Mouse (Mus musculus) hindbrain, embryonic 12.5 days (tissue): ENCODE measurements around the gene Zswim8. TPM values are rescaled to one million over a fixed set of nuclear protein-coding genes. Genes with fewer than 3 reads are reported as not detected.

Experiments
- ATAC-seq: fragments of 200-750 bp; cut with Nextera tagmentation; 2 replicates; pipeline ENCODE4 v1.8.0; 2017; ENCODE audit warnings: moderate TSS enrichment; ENCODE audit not compliant: low FRiP score
- H3K27ac ChIP-seq: fragments of 300-500 bp; sonication (generic); 2 replicates; pipeline ENCODE4 v1.5.1; 2016; ENCODE audit warnings: mild to moderate bottlenecking
- H3K27me3 ChIP-seq: fragments of 300-500 bp; sonication (generic); 2 replicates; pipeline ENCODE4 v1.6.1; 2016; ENCODE audit warnings: mild to moderate bottlenecking
- H3K36me3 ChIP-seq: fragments of 300-500 bp; sonication (generic); 2 replicates; pipeline ENCODE4 v1.6.1; 2016; ENCODE audit warnings: mild to moderate bottlenecking
- H3K4me1 ChIP-seq: fragments of 300-500 bp; sonication (generic); 2 replicates; pipeline ENCODE4 v1.6.1; 2016
- H3K4me2 ChIP-seq: fragments of 300-500 bp; sonication (generic); replicated peaks from 2 replicates; pipeline ENCODE4 v1.6.1; 2016; ENCODE audit warnings: mild to moderate bottlenecking
- H3K4me3 ChIP-seq: fragments of 300-500 bp; sonication (generic); 2 replicates; pipeline ENCODE4 v1.5.1; 2016; ENCODE audit warnings: mild to moderate bottlenecking
- H3K9ac ChIP-seq: fragments of 300-500 bp; sonication (generic); 2 replicates; pipeline ENCODE4 v1.6.1; 2016; ENCODE audit warnings: mild to moderate bottlenecking, moderate library complexity
- H3K9me3 ChIP-seq: fragments of 300-500 bp; sonication (generic); replicated peaks from 2 replicates; pipeline ENCODE4 v1.6.1; 2016; ENCODE audit warnings: mild to moderate bottlenecking
- WGBS: fragments of 180-500 bp; shearing (Covaris S2); methylation state at CpG from one replicate; pipeline ENCODE4 v1.1.7; 2016; 5-methylcytosine and 5-hydroxymethylcytosine counted together
- polyA plus RNA-seq: library from polyadenylated mRNA; unstranded; fragments of >200 nt; fragmentation: Nextera tagmentation; extraction: Ambion mirVana; gene quantifications from 2 replicates; pipeline ENCODE4 v1.2.1, GENCODE M21; 2016

Zswim8 gene
- polyA plus RNA-seq, 1 experiment from 2014 or later, result 60.1 TPM

DNA sequence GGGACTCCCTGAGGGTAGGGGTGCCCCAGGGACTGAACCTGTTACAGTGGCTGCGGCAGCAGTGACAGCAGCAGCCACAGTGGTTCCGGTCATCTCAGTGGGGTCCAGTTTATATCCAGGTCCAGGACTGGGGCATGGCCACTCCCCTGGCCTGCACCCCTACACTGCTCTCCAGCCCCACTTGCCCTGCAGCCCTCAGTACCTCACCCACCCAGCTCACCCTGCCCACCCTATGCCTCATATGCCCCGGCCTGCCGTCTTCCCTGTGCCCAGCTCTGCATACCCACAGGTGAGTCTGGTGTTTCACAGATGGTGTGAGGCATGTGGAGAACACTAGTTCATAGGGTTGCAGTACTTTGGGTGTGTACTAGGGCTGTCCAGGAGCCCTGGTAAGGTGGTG lies 14.0 kb downstream of the Zswim8 start:
- H3K36me3 ChIP-seq, result peaks cover 98% of the 10 kb centered on the region
- no peak overlapping the region for H3K4me2 ChIP-seq
- no peaks in the 10 kb centered on the region for H3K27me3 ChIP-seq
- no peaks in the 10 kb centered on the region for H3K9me3 ChIP-seq
- no peak overlapping the region for H3K4me3 ChIP-seq
- H3K27ac ChIP-seq, result no peak overlapping the region
- ATAC-seq, result no peak
- H3K4me1 ChIP-seq, result no peaks in the 10 kb centered on the region
- WGBS, result 94% methylated on average over 4 of the region's 4 CpGs
- no peak overlapping the region for H3K9ac ChIP-seq

DNA sequence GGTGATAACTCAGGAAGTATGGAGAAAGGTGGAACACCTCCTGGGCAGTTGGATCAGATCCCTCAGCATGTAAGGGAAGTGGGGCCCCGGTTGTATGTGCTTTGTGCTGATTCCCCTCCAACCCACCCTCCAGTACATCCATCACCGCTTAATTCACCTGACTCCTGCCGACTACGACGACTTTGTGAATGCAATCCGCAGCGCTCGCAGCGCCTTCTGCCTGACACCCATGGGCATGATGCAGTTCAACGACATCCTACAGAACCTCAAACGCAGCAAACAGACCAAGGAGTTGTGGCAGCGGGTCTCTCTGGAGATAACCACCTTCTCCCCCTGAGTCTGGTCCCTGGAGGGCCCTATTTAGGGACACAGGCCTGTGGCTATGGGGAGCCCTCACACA lies 15.7 kb downstream of the Zswim8 start:
- ATAC-seq, result no peak
- WGBS, result 89% methylated on average over 12 of the region's 12 CpGs

GRCm38 (mm10) chr14:20724043-20724442 lies 16.7 kb downstream of the Zswim8 start:
- Histone ChIP-seq H3K36me3 (peaks cover 92% of the 10 kb centered on the region), H3K4me3 (no peak overlapping the region), H3K27me3 (no peaks in the 10 kb centered on the region), H3K9me3 (no peaks in the 10 kb centered on the region), H3K4me2 (no peak overlapping the region), H3K27ac (no peak overlapping the region), H3K9ac (no peak overlapping the region), H3K4me1 (no peaks in the 10 kb centered on the region)
- WGBS, result 36% methylated on average over 5 of the region's 5 CpGs
- ATAC-seq, result 0 out of 2 replicates have a peak, but pooled peaks have one; percentile 2

More for the DNA sequence above, 15.7 kb downstream of the Zswim8 start:
- H3K4me2 ChIP-seq, result no peak overlapping the region
- no peak overlapping the region for H3K9ac ChIP-seq
- H3K36me3 ChIP-seq, result peaks cover 94% of the 10 kb centered on the region
- no peak overlapping the region for H3K4me3 ChIP-seq
- H3K27me3 ChIP-seq, result no peaks in the 10 kb centered on the region
- no peaks in the 10 kb centered on the region for H3K4me1 ChIP-seq
- H3K27ac ChIP-seq, result no peak overlapping the region
- H3K9me3 ChIP-seq, result no peaks in the 10 kb centered on the region

DNA sequence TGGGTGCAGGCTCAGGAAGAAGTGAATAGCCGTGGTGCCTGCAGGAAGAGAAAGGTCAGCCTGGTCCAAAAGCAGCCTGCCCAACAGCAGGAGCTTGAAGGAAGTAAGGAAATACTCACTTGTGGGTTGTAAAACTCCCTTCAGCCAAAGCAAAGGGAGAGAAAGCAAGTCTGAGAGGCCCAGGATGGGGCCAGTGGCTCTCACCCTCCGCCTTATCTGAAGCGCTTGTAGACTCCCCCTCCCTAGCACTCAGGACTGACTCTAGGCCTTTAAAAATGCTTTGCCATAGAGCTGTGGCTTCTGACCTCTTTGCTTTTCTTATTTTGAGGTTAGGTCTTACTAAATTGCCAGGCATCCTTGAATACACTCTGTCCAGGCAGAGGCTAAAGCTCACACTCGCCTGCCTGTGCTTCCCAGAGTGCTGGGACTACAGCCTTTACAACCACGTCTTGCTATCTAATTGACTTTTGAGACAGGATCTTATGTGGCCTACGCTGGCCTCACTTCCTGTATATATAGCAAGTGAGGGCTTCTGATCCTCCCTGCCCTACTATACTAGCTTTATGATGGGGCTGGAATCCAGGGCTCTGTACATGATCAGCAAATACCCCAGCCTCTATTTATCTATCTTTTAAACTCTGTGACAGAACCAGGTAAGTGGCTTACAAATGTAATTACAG lies 18.4 kb downstream of the Zswim8 start:
- Histone ChIP-seq H3K9ac (no peak overlapping the region), H3K4me3 (no peak overlapping the region), H3K4me1 (no peaks in the 10 kb centered on the region), H3K27me3 (no peaks in the 10 kb centered on the region), H3K4me2 (no peak overlapping the region), H3K9me3 (no peaks in the 10 kb centered on the region), H3K27ac (no peak overlapping the region), H3K36me3 (peaks cover 93% of the 10 kb centered on the region)
- WGBS, result 82% methylated on average over 6 of the region's 6 CpGs
- ATAC-seq, result no peak

GRCm38 (mm10) chr14:20729871-20730270 lies 22.5 kb downstream of the Zswim8 start:
- no peak overlapping the region for H3K27ac ChIP-seq
- peaks cover 9% of the 10 kb centered on the region for H3K4me1 ChIP-seq
- H3K9me3 ChIP-seq, result no peaks in the 10 kb centered on the region
- WGBS, result 92% methylated on average over 9 of the region's 9 CpGs
- no peaks in the 10 kb centered on the region for H3K27me3 ChIP-seq
- H3K9ac ChIP-seq, result no peak overlapping the region
- H3K36me3 ChIP-seq, result peaks cover 55% of the 10 kb centered on the region
- no peak for ATAC-seq
- H3K4me3 ChIP-seq, result no peak overlapping the region
- no peak overlapping the region for H3K4me2 ChIP-seq

DNA sequence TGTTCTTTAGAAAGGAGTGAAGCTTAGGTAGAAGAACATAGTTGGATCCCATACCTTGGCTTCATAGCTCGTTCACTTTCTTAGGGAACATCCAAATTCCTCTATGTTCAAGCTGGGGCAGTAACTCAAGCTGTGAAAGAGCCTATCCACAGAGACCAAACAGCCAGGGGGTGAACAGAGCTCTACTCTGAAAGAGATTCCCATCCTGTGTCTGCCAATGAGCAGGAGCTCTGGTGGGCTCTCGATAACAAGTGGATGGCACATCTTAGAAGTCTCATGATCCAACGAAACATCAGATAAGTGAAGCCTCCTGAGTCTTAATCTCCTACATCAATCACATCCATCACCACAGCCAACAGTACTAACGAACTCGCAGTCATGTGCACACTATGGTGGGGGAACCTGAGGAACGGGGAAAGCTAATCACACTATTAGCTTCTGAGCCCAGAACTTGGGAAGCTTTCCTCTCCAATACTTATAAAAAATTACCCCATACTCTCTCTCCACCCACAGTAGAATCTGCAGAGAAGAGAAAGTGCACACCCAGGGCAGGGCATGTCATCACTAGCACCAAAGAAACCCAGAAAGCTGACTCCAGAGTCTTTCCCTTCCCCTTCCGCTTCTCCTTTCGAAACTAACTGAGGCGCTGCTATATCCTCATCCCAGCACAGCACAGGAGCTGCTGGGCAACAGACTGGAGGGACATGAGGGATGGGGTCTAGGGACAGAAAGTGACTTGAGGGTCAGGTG lies 23.7 kb downstream of the Zswim8 start:
- no peaks in the 10 kb centered on the region for H3K27me3 ChIP-seq
- no peak overlapping the region for H3K4me3 ChIP-seq
- no peaks in the 10 kb centered on the region for H3K9me3 ChIP-seq
- no peak for ATAC-seq
- no peak overlapping the region for H3K27ac ChIP-seq
- H3K36me3 ChIP-seq, result peaks cover 46% of the 10 kb centered on the region
- H3K4me1 ChIP-seq, result peaks cover 13% of the 10 kb centered on the region
- no peak overlapping the region for H3K9ac ChIP-seq
- H3K4me2 ChIP-seq, result no peak overlapping the region
- WGBS, result 94% methylated on average over 9 of the region's 9 CpGs

DNA sequence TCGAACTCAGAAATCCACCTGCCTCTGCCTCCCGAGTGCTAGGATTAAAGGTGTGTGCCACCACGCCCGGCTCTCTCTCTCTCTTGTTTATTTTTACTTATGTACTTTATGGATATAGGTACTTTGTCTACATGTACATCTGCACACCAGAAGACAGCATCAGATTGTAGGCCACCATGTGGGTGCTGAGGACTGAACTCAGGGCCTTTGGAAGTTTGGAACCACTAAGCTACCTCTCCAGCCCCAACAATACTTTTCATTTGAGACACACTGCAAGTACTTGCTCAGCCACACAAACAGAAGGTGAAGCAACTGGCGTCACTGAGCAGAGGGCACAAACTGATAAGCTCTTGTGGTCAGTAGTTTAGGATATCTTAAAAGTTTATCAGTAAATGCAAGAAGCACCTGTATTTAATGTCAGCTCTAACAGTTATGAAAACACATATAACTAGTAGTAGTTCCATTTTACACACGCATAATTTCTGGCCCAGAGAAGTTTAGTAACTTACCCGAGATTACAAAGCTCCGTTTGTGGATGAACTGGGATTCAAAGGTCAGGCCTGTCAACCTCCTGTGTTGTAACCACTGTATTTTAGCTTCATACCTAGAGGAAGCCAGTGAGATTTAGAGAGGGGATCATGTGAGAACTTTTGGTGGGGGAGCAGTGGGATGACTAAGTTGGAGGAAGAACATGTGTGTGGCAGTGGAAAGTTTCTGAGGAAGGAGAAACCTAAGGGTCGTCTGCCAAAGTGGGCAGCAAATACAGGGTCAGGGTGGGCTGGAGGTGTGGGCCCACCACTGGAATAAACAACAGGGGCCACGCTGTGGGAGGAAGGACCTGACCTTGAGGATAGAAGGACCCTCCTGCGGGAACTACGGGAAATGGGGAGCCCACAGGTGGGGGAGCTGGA lies 25.9 kb downstream of the Zswim8 start:
- Histone ChIP-seq H3K4me3 (peak overlapping the region; percentile 89), H3K9ac (peak overlapping the region; percentile 93), H3K27ac (peak overlapping the region; percentile 78; the same call in 1 of the 2 replicates), H3K27me3 (no peaks in the 10 kb centered on the region), H3K36me3 (peaks cover 41% of the 10 kb centered on the region), H3K9me3 (no peaks in the 10 kb centered on the region), H3K4me1 (peaks cover 13% of the 10 kb centered on the region), H3K4me2 (peak overlapping the region; percentile 92)
- 51% methylated on average over 12 of the region's 12 CpGs for WGBS
- ATAC-seq, result no peak

DNA sequence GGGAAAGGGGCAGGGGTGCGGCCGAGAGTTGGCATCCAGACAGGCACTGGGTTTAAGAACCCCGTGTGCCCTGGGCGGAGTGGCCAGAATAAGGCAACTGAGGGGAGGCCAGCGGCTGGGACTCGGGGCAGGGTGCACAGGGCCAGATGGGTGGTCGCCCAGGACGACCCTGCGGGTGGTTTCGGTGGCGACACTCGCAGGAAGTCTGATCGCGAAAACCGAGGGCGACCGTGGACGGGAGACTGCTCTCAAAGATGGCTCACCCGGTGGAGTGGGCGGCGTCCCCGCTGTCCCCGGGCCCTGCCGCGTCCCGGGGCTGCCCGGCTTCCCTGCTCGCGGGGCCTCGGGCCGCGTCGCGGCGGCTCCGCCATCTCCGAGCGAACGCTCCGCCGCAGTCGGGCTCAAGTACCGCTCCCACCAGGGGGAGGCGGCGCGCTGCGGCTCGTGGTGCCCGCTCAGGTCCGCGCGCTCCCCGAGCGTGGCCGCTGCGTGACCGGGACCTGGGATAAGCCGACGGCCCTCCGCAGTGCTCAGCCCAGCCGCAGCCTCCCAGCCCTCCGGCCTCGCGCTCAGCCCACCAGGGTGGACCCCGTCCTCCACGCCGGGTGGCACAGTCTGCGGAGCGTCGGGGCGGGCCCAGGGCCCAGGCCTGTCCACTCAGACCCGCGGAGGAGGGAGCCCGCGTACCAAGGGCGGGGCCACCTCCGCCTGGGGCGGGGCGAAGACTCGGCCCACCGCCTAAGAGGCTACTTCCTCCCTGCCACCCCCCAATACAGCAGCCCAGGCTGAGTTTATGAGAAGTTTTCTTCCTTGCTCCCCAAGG lies 26.8 kb downstream of the Zswim8 start, which contains the start of gene Ndst2:
Gene Ndst2, minus strand, starts transcription at position 611 of the 823 bp plus-strand sequence.
- peak within 1 kb of the TSS; percentile 89 for H3K4me3 ChIP-seq
- H3K4me1 ChIP-seq, result peaks cover 13% of the 10 kb centered on the region
- WGBS, result under 1% methylated on average over 66 of the region's 81 CpGs
- no peaks in the 10 kb centered on the region for H3K27me3 ChIP-seq
- H3K4me2 ChIP-seq, result peak within 1 kb of the TSS; percentile 92
- peaks cover 42% of the 10 kb centered on the region for H3K36me3 ChIP-seq
- ATAC-seq, result peak; percentile 98
- H3K27ac ChIP-seq, result peak within 1 kb of the TSS; percentile 78
- peak within 1 kb of the TSS; percentile 93 for H3K9ac ChIP-seq
- H3K9me3 ChIP-seq, result no peaks in the 10 kb centered on the region

DNA sequence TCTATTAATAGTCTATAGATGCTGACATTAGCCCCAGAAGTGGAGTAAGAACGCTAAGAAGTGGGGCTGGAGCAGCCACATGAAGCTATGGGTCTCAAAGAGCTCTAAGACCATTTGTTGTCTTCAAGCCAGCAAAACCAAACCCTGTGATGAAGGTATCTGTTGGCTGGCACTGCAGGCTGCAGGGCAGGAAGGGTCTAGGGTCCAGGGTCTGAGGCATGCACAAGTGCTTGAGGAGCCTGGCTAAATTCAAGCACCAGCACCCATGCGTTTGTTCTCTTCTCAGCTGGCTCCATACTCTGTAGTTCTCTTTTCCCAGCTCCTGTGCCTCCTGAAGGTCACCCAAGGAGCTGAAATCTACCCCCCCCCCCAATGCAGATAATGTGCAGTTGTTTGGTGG lies 27.7 kb downstream of the Zswim8 start:
- WGBS, result 71% methylated on average over 2 of the region's 2 CpGs
- Histone ChIP-seq H3K4me3 (no peak overlapping the region), H3K4me1 (peaks cover 13% of the 10 kb centered on the region), H3K36me3 (peaks cover 42% of the 10 kb centered on the region), H3K4me2 (no peak overlapping the region), H3K27me3 (no peaks in the 10 kb centered on the region), H3K27ac (peak overlapping the region; percentile 78), H3K9me3 (no peaks in the 10 kb centered on the region), H3K9ac (no peak overlapping the region)
- no peak for ATAC-seq

DNA sequence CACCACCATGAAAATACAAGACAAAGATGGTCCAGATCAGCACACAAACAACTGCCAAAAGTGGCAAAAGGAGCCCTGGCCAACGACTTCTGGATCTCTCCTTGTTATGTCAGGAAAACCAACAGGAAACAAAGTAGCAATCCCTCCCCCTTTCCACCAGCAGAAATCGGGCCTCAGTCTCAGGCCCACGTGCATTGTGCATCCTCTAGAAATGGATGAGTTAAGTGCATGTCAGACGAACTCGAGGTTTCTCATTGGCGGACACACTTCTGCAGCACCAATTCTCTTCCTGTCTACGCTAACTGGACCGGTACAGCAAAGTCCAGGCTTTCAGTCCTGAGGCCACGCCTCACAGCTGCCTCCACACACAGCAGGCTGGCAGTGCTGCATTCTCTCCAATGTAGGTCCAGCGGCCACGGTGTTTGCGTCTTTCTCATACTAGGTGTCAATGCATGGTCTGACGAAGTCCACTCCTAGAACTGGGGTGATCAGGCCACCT lies 28.6 kb downstream of the Zswim8 start:
- peaks cover 36% of the 10 kb centered on the region for H3K36me3 ChIP-seq
- no peak overlapping the region for H3K4me2 ChIP-seq
- WGBS, result 91% methylated on average over 13 of the region's 13 CpGs
- H3K9ac ChIP-seq, result no peak overlapping the region
- ATAC-seq, result no peak
- no peak overlapping the region for H3K27ac ChIP-seq
- H3K9me3 ChIP-seq, result no peaks in the 10 kb centered on the region
- peaks cover 13% of the 10 kb centered on the region for H3K4me1 ChIP-seq
- no peaks in the 10 kb centered on the region for H3K27me3 ChIP-seq
- no peak overlapping the region for H3K4me3 ChIP-seq

- H3K27me3 ChIP-seq, result no peaks in the 10 kb centered on the region
- no peak overlapping the region for H3K4me2 ChIP-seq
- peaks cover 50% of the 10 kb centered on the region for H3K36me3 ChIP-seq
- no peaks in the 10 kb centered on the region for H3K9me3 ChIP-seq
- ATAC-seq, result no peak
- no peak overlapping the region for H3K27ac ChIP-seq
- H3K4me1 ChIP-seq, result peaks cover 13% of the 10 kb centered on the region
- 39% methylated on average over 14 of the region's 14 CpGs for WGBS
- no peak overlapping the region for H3K4me3 ChIP-seq
- H3K9ac ChIP-seq, result no peak overlapping the region
Measured at GRCm38 (mm10) chr14:20737306-20737705, 30.0 kb downstream of the Zswim8 start.
